Mouse (Mus musculus) kidney, postnatal 25 days (tissue): ENCODE results near the gene Prss16.

Source experiments
- DNase-seq, 2 experiments: peaks; one replicate each; pipeline ENCODE4 v3.0.0; 2021; ENCODE audit warnings: mixed read lengths in 2 of 2

Gene Prss16

GRCm38 (mm10) chr13:22035267-22036148, 26.0 kb upstream of the Prss16 start, which contains the start of the genes Hist1h2ah and Hist1h2bk:
Hist1h2ah (minus strand) TSS chr13:22035568.
Hist1h2bk (plus strand) TSS chr13:22035870.
- peak; percentile 81 to 83 for DNase-seq

DNA sequence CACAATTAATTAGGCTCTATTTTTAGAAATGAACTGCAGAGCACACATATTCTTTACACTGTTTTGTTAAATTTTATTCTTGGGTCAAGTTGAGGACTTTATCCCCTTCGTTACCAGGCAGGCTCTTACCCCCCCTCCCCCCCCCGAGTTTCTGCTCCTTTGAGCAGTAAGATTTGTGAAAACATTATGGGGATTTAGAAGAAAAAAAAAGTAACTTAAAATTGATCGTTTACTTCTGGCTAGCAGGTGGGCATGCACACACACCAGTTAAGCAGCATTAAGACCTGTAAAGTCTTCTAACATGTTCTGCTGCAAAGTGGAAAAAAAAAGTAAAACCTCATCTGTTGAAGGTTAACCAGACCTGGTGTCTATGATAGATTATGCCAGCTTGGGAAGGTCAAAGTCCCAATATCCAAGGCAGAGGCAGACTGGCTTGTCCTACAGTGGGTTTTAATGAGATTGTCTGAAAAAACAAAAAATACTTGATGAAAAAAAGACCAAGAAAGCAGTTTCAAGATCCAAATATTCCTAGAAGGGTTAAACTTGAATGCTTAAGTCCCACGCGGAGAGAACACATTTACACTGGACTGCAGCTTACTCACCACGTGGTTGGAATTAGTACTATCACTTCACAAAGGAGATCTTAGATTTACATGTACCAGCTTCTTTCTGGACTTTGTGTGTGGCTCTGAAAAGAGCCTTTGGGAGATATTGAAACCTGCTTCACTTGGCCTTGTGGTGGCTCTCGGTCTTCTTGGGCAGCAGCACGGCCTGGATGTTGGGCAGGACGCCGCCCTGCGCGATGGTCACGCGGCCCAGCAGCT, 25.1 kb upstream of the Prss16 start:
- peak; percentile 38 to 43 for DNase-seq

DNA sequence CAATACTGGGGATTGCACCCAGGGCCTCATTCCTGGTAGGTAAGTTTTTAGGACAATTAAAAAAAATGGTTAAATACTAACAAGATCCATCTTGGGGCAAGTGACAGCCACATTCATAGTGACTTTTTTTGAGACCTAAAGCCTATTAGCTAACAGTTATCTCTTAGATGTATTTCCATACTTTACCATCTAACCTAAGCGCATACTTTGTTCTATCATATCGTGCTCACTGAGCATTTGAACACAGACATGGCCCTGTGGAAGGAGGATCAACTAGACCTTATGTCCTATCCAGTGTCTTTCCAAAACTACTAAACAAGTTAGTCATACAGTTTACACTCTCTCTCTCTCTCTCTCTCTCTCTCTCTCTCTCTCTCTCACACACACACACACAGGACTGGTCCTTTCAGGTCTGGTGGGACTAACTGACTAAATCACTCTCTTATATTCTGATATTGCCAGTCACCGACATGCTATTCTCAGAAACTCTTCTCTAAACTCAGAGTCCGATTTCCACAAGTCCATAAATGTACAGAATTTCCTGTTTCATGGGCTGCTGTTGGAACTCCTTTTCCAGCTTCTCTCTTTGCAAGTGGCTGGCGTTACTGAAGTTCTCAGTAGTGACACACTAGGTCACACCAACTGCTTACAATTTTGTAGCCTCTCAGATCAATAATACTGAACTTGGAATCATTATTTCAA, 24.4 kb upstream of the Prss16 start:
- DNase-seq: no peak

- DNase-seq: no peak
These were observed 21.0 kb upstream of the Prss16 start for GRCm38 (mm10) chr13:22030493-22030892.

DNA sequence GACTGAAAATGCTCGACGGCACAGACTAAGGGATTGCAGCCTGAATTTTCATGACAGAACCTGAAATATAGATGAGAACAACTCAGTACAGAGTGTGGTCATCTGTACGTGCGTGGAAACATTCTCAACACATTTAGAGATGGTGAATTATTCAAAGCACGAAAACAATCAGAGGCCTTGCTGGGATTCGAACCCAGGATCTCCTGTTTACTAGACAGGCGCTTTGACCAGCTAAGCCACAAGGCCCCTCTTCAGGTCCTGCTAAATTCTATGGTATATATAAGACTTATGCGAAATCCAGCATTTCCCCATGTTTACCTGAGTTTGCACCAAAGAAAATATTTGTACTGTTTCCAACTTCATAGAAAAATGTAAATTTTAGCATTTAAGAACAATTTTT, 20.4 kb upstream of the Prss16 start:
- DNase-seq: peak in 1 of 2 experiments; percentile 36

GRCm38 (mm10) chr13:22028673-22029460, 19.3 kb upstream of the Prss16 start:
- DNase-seq: peak; percentile 92 to 96

GRCm38 (mm10) chr13:22026058-22027031, 16.8 kb upstream of the Prss16 start:
- DNase-seq: peak; percentile 81 to 87

- DNase-seq: peak; percentile 82 to 84
These were observed 12.7 kb upstream of the Prss16 start for GRCm38 (mm10) chr13:22022241-22022640.

DNA sequence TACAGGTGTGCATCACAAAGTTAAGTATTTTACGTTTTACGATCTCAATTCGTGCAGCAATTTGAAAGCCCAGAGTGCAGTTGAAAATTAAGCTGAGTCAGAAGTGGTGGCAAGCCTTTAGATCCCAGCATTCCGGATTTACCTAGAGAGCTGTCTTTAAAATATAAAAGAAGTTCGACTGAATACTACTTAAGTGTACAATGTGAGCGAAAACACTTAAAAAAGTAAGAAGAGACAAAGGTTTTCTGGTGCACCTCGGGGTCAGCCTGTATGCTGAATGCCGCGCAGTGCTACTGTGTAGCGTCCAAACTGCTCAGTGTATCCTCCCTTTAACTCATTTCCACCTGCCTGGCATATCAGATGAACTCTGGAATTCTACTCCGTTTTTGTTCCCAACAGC, 12.0 kb upstream of the Prss16 start:
- no peak for DNase-seq

DNA sequence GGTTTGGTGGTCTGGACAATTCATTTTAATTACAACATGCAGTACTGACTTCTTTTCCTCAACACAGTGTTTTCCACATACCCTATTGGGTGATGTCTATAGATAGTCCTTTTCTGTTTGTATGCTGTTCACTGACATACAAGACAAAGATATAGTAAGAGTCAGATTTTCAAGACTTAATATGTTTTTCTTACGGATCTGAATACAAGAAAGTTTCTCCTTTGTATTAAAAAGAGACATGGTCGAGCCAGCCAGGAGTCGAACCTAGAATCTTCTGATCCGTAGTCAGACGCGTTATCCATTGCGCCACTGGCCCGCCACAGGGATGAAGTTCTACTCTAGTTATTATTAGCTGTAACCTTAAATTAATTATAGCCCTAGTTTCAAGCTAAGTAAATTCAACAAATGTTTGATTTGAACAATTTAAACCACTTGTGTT, 11.4 kb upstream of the Prss16 start:
- peak; percentile 59 to 68 for DNase-seq

DNA sequence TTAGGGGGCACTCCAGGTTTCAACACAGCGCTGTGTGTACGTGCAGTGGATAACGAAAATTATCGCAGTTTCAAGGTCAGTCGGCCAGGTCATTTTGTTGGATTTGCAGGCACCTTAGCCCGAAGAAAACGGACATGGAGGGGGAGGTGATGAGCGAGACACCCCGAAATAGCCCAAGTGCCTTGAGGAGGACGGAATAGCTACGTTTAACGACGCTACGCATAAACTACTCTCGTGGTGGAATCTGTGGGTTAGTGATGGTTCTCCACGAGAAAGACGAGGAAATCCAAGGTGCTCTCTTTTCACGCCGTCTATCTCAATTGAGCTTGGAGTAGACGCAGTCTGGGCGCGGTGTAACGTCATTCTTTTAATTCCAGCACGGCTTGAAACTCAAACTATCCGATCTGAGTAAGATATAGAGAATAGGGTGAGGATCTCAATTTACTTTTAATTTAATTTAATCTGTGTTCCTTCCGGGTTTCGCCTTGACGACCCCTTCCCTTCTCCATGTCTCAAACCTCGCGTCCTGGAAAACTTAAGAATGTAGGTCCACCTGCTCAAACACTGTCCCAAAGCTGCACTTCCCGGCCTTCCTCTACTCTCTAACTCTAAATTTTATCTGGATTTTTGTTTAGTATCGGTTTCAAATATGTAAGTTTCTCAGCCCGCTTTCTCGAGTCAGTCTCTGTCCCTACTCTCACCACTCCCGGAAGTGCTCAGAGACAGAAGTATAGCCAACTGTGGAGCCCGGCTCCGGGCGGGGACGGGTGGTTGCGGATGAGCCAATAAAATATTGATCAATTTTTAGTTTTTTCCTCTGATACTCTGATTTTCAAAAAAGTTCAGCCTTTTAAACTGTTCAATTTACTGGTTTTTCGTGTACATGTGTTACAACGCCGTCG, 10.6 kb upstream of the Prss16 start:
- no peak for DNase-seq

DNA sequence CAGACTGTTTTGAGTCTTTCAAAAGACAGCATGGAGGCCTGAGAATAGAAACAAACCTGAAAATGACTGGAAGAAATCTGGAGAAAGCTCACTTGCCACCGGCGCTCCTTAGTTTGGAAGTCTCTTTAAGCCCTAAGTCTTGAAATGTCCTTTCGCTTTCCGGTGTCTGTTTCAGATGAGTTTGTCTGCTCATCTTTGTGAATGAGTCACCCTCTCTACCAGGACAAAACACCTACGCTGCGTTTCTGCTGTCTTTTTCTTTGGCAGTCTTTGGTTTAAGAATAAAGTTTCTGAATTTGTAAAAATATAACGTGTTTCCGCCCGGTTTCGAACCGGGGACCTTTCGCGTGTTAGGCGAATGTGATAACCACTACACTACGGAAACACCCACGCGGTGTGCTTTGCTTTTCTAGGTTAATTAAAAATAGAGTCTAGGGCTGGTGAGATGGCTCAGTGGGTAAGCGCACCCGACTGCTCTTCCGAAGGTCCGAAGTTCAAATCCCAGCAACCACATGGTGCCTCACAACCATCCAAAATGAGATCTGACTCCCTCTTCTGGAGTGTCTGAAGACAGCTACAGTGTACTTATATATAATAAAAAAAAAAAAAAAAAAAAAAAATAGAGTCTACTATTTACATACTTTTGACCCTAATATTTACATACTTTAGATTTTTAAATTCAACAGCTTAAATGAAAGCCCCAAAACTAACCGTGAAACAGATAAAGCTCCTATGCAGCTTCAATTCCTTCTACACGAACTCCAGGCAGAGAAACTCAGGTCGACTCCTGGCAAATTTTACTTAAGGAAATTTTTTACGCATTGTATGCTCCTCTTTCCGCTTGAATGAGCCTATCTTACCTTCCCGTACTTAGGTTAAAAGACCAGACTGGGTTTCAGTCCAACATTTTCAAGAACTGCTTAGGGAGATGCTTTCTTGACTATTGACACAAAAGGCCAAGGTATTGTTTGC, 6.2 kb upstream of the Prss16 start:
- peak; percentile 59 to 76 for DNase-seq

- DNase-seq: no peak
These were observed 4.9 kb upstream of the Prss16 start for GRCm38 (mm10) chr13:22014411-22014845.

DNA sequence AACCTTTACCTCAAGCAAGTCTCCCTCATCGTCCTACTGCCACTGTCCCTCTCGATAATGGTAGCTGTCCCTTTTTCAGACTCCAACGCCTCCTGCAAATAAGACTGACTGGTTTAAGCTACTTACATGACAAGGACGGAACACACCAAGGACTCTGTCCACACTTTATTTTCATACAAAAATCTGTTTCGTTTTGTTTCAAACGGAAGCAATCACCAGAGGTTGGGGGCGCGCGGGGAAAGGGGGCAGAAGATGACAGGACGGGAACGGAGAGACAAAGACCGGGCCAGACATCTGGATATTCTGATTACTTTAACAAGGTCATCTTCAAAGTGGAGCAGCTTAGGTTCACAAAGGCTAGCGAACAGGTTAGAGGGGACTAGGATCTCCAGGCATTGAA, 4.2 kb upstream of the Prss16 start:
- DNase-seq: no peak

GRCm38 (mm10) chr13:22008707-22009106, 835 bp downstream of the Prss16 start:
- DNase-seq: no peak

GRCm38 (mm10) chr13:22007872-22008271, 1.7 kb downstream of the Prss16 start:
- DNase-seq: no peak

- DNase-seq: no peak
These were observed 2.4 kb downstream of the Prss16 start for GRCm38 (mm10) chr13:22007121-22007510.
